Mouse (Mus musculus) left cerebral cortex, postnatal 4 days (tissue): ENCODE data around the gene Vta1. TPM values are rescaled to one million over a fixed set of nuclear protein-coding genes. Genes with fewer than 3 reads are reported as not detected.

ENCODE experiments used
- DNase-seq: peaks from one replicate; pipeline ENCODE4 v3.0.0-alpha.2; 2022
- intact Hi-C: fragments of 180-260 bp; cut with DNase I; formaldehyde crosslinking; loops from one replicate; pipeline ENCODE4 v1.15.1; 2025
- total RNA-seq, 2 experiments: library from RNA; stranded (reverse); gene quantifications; 2 replicates each; pipeline ENCODE4 v1.2.3; 2021

Gene Vta1
- 10 to 100 TPM; 87.0 to 98.2 TPM for total RNA-seq

- intact Hi-C loops = loop anchor here (5.0 to 10.0 kb wide), 2 partner anchors 253 to 301 kb away; no protein-coding TSS in a partner anchor
- peak; percentile 98 for DNase-seq
Measured at GRCm38 (mm10) chr10:14705072-14706066, at the start of gene Vta1, which contains the start of gene Nmbr. Gene Vta1, minus strand, starts transcription at chr10:14705560. Gene Nmbr, plus strand, starts transcription at chr10:14705591.

GRCm38 (mm10) chr10:14734285-14734684 is 28.9 kb upstream of the Vta1 start:
- intact Hi-C loops = no loop called here
- DNase-seq = peak; percentile 10

GRCm38 (mm10) chr10:14725671-14726070 is 20.3 kb upstream of the Vta1 start:
- intact Hi-C loops = no loop called here
- no peak for DNase-seq

DNA sequence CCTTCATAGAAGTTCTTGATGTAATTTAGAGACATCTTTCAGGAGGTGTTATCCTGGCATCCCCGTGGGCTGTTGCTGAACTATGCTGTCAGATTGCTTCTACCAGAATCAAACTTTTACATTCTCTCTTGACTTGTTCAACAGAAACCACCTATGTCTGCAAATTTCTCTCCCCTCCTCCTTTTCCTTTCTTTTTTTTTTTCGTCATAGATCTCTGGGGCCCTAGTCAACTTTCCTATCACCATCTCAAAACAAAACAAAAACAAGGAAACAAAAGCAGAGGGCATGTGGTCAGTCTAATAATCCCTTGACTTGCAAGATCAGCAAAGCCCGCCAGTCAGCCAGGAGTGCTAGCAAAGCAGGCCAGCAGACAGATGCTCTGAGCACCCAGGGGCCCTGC is 12.8 kb upstream of the Vta1 start, which contains the start of gene Gje1:
Gene Gje1, minus strand, starts transcription at position 101 of the 400 bp plus-strand sequence.
- intact Hi-C loops = no loop called here
- no peak for DNase-seq

DNA sequence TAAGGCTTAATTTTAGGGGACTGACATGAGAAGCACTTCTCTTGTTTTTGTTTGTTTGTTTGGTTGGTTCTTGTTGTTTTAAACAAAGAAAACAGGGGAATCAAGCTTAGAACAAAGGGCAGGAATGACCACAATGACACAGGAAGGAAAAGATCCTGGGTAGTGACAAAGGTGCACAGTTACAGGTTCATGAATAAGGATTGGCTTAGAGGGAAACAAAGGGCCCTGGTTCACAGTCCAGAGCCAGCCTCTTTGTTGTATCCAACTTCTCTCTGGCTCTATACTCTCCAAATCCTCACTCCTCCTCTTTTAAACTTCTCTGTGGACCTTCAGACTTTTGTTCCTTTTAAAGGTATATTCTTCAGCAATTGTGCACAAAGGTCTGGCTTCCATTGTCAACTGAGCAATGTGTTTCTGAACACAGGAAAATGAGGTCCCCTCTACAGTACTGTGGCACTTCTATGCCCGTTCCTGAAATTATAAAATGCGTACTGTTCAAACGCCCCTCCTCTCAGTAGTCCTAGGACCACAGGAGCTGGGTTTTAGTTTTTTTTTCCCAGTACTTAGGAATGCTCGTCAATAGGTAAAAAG is 1.4 kb downstream of the Vta1 start:
- no peak for DNase-seq
- intact Hi-C loops = loop anchor here (10.0 kb wide), 1 partner anchor 299 kb away; no protein-coding TSS in a partner anchor

- DNase-seq = no peak
- intact Hi-C loops = loop anchor here (10.0 kb wide), 1 partner anchor 298 kb away; no protein-coding TSS in a partner anchor
Measured at GRCm38 (mm10) chr10:14703239-14703638, 2.1 kb downstream of the Vta1 start.

DNA sequence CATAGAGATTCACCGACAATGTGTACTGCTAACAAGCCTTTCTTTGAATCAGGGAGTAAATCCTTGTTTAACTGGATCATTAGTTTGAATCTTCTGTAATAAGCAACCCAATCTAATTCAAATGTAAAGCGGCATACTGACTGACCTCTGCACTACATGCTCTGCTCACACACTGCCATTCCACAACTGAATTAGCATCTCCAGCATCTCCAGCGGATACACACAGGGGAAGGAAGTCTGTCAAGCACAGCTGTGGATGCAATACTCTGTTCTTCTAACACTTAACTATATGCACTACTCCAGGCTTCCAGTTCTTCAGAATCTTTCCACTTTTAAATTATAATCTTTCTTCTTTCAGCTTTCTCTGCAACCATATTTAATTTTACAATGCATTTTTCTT is 15.0 kb downstream of the Vta1 start:
- no peak for DNase-seq
- intact Hi-C loops = no loop called here

DNA sequence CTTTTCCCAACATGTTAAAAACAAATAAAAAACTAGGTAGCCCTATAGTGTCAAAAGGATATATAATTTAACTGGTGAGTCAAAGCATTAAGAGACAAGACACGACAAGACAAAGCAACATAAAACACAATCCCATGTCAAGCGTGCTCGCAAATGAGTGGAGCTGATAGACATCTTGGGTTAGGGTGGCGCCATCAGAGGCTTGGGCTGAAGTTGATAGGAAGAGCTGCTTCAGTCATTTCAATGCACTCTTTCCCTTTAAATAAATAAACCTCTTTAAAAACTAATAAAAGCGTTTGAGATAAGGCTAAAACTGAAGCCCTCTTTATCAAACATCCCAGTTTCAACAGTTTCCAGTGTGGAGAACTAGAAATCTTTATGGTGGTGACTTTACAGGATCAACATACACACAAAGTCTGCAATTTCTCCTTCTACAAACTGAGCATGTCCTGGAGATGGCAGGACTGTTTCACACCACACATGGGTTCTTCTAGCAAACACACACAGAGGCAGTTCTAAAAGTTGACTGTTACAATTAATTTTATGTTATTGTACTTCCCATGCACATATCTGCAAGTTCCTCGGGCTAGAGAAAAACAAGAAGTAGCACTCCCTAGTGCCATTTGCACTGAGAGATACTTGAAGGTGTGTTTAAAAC is 16.4 kb downstream of the Vta1 start:
- no peak for DNase-seq
- intact Hi-C loops = no loop called here

DNA sequence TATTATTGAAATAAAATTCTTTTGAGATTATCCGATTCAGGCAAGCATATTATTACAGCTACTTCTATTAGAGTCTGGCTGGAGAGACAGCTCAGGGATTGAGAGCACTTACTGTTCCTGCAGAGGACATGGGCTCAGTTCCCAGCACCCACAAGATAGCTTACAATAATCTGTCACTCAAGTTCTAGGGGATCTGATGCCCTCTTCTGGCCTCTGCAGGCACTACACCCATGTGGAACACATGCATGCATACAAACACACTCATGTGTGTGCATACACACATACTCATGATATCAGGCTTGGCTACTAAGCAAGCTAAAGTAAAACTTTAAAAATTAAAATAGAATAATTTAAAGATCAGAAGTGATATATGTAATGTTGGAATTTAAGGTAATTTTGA is 19.7 kb downstream of the Vta1 start:
- intact Hi-C loops = no loop called here
- no peak for DNase-seq

DNA sequence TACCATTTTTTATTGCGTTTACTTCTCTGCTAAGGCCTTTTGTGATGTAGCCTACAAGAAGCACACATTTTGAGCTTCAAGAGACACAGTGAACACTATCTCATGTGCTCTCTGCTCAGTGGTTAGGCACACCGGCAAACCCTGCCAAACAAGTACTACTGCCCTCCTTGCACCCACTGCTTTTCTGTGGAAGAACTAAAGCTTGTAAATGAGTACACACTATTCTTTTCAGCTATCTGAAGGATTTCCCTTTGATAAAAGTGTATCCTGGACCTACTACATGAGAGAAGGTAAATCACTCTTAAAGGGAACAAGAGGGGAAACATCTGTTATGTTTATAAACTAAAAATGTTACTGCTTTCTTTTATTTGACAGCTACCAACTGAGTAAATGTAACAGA is 39.2 kb downstream of the Vta1 start:
- DNase-seq = no peak
- intact Hi-C loops = no loop called here

- intact Hi-C loops = no loop called here
- DNase-seq = no peak
Measured at GRCm38 (mm10) chr10:14660875-14661274, 44.5 kb downstream of the Vta1 start.

DNA sequence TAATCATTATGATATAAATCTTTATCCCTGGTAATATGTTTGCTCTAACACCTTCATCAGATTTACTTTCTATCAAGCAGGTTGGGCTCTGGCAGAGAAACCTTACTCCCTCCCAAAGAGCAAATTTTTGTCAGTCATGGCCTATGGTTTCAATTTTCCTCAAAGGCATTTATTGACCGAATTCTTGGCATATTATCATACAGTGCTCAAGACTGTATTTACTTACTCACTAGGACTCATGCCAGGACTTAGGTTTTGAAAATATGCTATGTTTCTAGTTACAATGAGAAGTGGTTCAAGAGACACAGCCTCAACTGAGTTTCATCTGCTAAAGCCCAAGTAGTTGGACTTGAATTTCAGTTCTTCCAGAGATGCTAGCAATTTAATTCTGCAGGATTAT is 65.7 kb downstream of the Vta1 start:
- DNase-seq = no peak
- intact Hi-C loops = no loop called here

GRCm38 (mm10) chr10:14639043-14639442 is 66.3 kb downstream of the Vta1 start:
- intact Hi-C loops = no loop called here
- DNase-seq = no peak

- no peak for DNase-seq
- intact Hi-C loops = no loop called here
Measured at GRCm38 (mm10) chr10:14625706-14626105, 79.7 kb downstream of the Vta1 start.

GRCm38 (mm10) chr10:14619156-14619555 is 86.2 kb downstream of the Vta1 start:
- intact Hi-C loops = no loop called here
- no peak for DNase-seq

DNA sequence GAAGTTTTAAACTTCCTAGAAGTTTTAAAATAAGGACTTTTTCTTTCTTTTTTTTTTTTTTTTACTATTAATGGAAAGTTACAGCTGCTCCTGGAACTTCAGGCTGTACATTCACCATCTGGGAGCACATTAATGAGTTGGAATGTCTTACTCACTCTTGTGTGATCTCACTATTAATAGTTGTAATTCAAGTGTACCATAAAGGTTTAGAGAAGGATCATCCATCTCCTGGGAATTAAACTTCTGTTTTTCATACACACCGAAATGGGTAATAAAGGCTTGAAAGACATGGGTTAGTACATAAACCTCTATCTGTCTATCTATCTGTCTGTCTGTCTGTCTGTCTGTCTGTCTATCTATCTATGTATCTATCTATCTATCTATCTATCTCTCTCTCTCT is 87.1 kb downstream of the Vta1 start:
- intact Hi-C loops = no loop called here

DNA sequence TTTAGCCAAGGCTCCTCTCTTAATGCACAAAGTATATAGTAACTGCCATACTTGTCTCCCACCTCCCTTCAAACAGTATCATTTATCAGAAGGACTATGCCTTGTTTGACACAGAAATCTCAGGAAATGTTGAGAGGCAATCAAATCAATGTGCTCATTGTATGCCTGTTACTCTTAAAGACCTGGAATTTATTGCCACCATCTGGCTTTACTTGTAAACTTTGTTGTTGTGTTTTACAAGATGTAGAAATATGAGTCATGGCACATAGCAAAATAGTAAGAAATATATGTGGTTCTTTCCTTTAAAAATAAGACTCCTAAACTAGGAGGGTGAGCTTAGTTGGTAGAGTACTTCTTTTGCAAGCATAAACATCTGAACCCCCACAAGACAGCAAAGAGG is 89.9 kb downstream of the Vta1 start:
- intact Hi-C loops = no loop called here
- DNase-seq = no peak

More for the DNA sequence above, 87.1 kb downstream of the Vta1 start:
- no peak for DNase-seq

GRCm38 (mm10) chr10:14607597-14607996 is 97.8 kb downstream of the Vta1 start:
- no peak for DNase-seq
- intact Hi-C loops = no loop called here
